Mouse (Mus musculus): ENCODE results near the gene Ppp1r9a. TPM values are rescaled to one million over a fixed set of nuclear protein-coding genes. Genes with fewer than 3 reads are reported as not detected.

Gene Ppp1r9a
- polyA plus RNA-seq, 1 experiment = 3.5 TPM

GRCm38 (mm10) chr6:5199376-5199905, 296.7 kb downstream of the Ppp1r9a start:
- peaks cover 3% of the 10 kb centered on the region; the same call in 1 of the 2 replicates for H3K4me1 ChIP-seq (ENCODE audit: control insufficient read depth, insufficient read depth, low read length)
- H3K27ac ChIP-seq (ENCODE audit: control insufficient read depth, insufficient read depth, low read depth, low read length, poor library complexity) = no peak overlapping the region
- no peak overlapping the region for H3K4me3 ChIP-seq (replicated peaks; ENCODE audit: control insufficient read depth, low read depth, low read length)
- 86% methylated on average over 8 of the region's 8 CpGs for WGBS
- TF ChIP-seq CTCF (IDR thresholded peaks at IDR 0.05; ENCODE audit: control insufficient read depth, insufficient read depth, low read length) (no peak), POLR2A (IDR thresholded peaks at IDR 0.05; ENCODE audit: borderline replicate concordance, control insufficient read depth, low read depth, low read length) (no peak)

- 31% methylated on average over 3 of the region's 3 CpGs for WGBS
- TF ChIP-seq POLR2A (IDR thresholded peaks at IDR 0.05; ENCODE audit: borderline replicate concordance, control insufficient read depth, low read depth, low read length) (no peak), CTCF (IDR thresholded peaks at IDR 0.05; ENCODE audit: control insufficient read depth, insufficient read depth, low read length) (no peak)
- Histone ChIP-seq H3K4me1 (ENCODE audit: control insufficient read depth, insufficient read depth, low read length) (peaks cover 3% of the 10 kb centered on the region; the same call in 1 of the 2 replicates), H3K27ac (ENCODE audit: control insufficient read depth, insufficient read depth, low read depth, low read length, poor library complexity) (no peak overlapping the region), H3K4me3 (replicated peaks; ENCODE audit: control insufficient read depth, low read depth, low read length) (no peak overlapping the region)
Measured at GRCm38 (mm10) chr6:5199916-5200315, 297.2 kb downstream of the Ppp1r9a start.

- 73% methylated on average over 2 of the region's 2 CpGs for WGBS
- TF ChIP-seq CTCF (IDR thresholded peaks at IDR 0.05; ENCODE audit: control insufficient read depth, insufficient read depth, low read length) (no peak), POLR2A (IDR thresholded peaks at IDR 0.05; ENCODE audit: borderline replicate concordance, control insufficient read depth, low read depth, low read length) (no peak)
- no peak overlapping the region for H3K27ac ChIP-seq (ENCODE audit: control insufficient read depth, insufficient read depth, low read depth, low read length, poor library complexity)
- no peak overlapping the region for H3K4me3 ChIP-seq (replicated peaks; ENCODE audit: control insufficient read depth, low read depth, low read length)
- no peaks in the 10 kb centered on the region for H3K4me1 ChIP-seq (ENCODE audit: control insufficient read depth, insufficient read depth, low read length)
Measured at GRCm38 (mm10) chr6:5207817-5208216, 305.1 kb downstream of the Ppp1r9a start.

Other genes with a start within 250 kb of the Ppp1r9a start
- 0.84 and 7.1 TPM in 2 replicates for gene Sgce, start 155.7 kb upstream of the Ppp1r9a start, polyA plus RNA-seq (2011; ENCODE audit: insufficient read depth, insufficient read length, low replicate concordance, missing spikeins)
- gene Peg10, start 155.6 kb upstream of the Ppp1r9a start, polyA plus RNA-seq (2011; ENCODE audit: insufficient read depth, insufficient read length, low replicate concordance, missing spikeins) = 0.93 and 4.5 TPM in 2 replicates